Mouse (Mus musculus) liver, postnatal 0 days (tissue): ENCODE results near the gene Fbxl8. TPM values are rescaled to one million over a fixed set of nuclear protein-coding genes. Genes with fewer than 3 reads are reported as not detected.

Source experiments
- ATAC-seq: fragments of 200-750 bp; cut with Nextera tagmentation; 2 replicates; pipeline ENCODE4 v1.8.0; 2017; ENCODE audit warnings: mild to moderate bottlenecking, moderate library complexity
- DNase-seq: peaks from one replicate; pipeline ENCODE4 v3.0.0-alpha.2; 2016
- H3K27ac ChIP-seq: fragments of 300-500 bp; sonication (generic); 2 replicates; pipeline ENCODE4 v1.5.1; 2014; ENCODE audit warnings: antibody characterized with exemption, moderate library complexity, mild to moderate bottlenecking, low read depth
- H3K27me3 ChIP-seq: fragments of 300-500 bp; sonication (generic); 2 replicates; pipeline ENCODE4 v1.6.1; 2014; ENCODE audit warnings: low read length, control low read depth, mixed read lengths; ENCODE audit not compliant: insufficient read depth
- H3K36me3 ChIP-seq: fragments of 300-500 bp; sonication (generic); replicated peaks from 2 replicates; pipeline ENCODE4 v1.6.1; 2014; ENCODE audit warnings: mild to moderate bottlenecking, control low read depth, low read length, moderate library complexity, mixed read lengths; ENCODE audit not compliant: insufficient read depth
- H3K4me1 ChIP-seq: fragments of 300-500 bp; sonication (generic); 2 replicates; pipeline ENCODE4 v1.6.1; 2014; ENCODE audit warnings: antibody characterized with exemption, mild to moderate bottlenecking, control low read depth; ENCODE audit not compliant: insufficient read depth
- H3K4me2 ChIP-seq: fragments of 300-500 bp; sonication (generic); 2 replicates; pipeline ENCODE4 v1.6.1; 2014; ENCODE audit warnings: low read depth, mild to moderate bottlenecking, low read length, moderate library complexity, mixed read lengths
- H3K4me3 ChIP-seq: fragments of 300-500 bp; sonication (generic); 2 replicates; pipeline ENCODE4 v1.5.1; 2014; ENCODE audit warnings: low read depth, low read length
- H3K9ac ChIP-seq: fragments of 300-500 bp; sonication (generic); replicated peaks from 2 replicates; pipeline ENCODE4 v1.6.1; 2014; ENCODE audit warnings: mild to moderate bottlenecking, moderate library complexity
- H3K9me3 ChIP-seq: fragments of 300-500 bp; sonication (generic); 2 replicates; pipeline ENCODE4 v1.6.1; 2016; ENCODE audit warnings: mild to moderate bottlenecking, control low read depth, low read length, mixed read lengths
- CTCF ChIP-seq: sonication (generic); IDR thresholded peaks from 2 replicates; pipeline ENCODE4 v1.5.1; 2016; ENCODE audit warnings: antibody characterized with exemption, low read depth
- EP300 ChIP-seq: IDR thresholded peaks from 2 replicates; pipeline ENCODE4 v1.6.1; 2016; ENCODE audit warnings: antibody characterized with exemption, low read depth, mild to moderate bottlenecking
- WGBS: fragments of 180-500 bp; shearing (Covaris S2); extraction: QIAGEN DNeasy Blood & Tissue Kit; methylation state at CpG from one replicate; pipeline ENCODE4 v1.1.7; 2014; ENCODE audit not compliant: insufficient replicate concordance; 5-methylcytosine and 5-hydroxymethylcytosine counted together
- polyA plus RNA-seq: library from polyadenylated mRNA; unstranded; fragments of >200 nt; fragmentation: Nextera tagmentation; extraction: Ambion mirVana; gene quantifications from 2 replicates; pipeline ENCODE4 v1.2.1, GENCODE M21; 2015

Fbxl8 gene
- polyA plus RNA-seq, 1 experiment from 2014 or later = 1.2 TPM

- Histone ChIP-seq H3K27me3 (peaks cover 11% of the 10 kb centered on the region), H3K27ac (no peak overlapping the region), H3K4me3 (no peak overlapping the region), H3K4me1 (peaks cover 39% of the 10 kb centered on the region), H3K4me2 (no peak overlapping the region), H3K36me3 (no peaks in the 10 kb centered on the region; the same call in 1 of the 2 replicates), H3K9ac (no peak overlapping the region), H3K9me3 (no peaks in the 10 kb centered on the region)
- ATAC-seq (no peak), DNase-seq (no peak)
- TF ChIP-seq EP300 (no peak), CTCF (no peak)
- WGBS = 67% methylated on average over 19 of the region's 19 CpGs
Measured at GRCm38 (mm10) chr8:105293405-105293804, 29.0 kb downstream of the Fbxl8 start.

- Histone ChIP-seq H3K4me1 (peaks cover 41% of the 10 kb centered on the region), H3K9ac (no peak overlapping the region), H3K36me3 (peaks cover 9% of the 10 kb centered on the region), H3K9me3 (no peaks in the 10 kb centered on the region), H3K27ac (no peak overlapping the region), H3K27me3 (peaks cover 10% of the 10 kb centered on the region), H3K4me2 (peak overlapping the region; percentile 34), H3K4me3 (no peak overlapping the region)
- TF ChIP-seq CTCF = no peak
- TF ChIP-seq EP300 = no peak
- no peak for ATAC-seq
- DNase-seq = no peak
- WGBS = 72% methylated on average over 9 of the region's 9 CpGs
Measured at GRCm38 (mm10) chr8:105294776-105295175, 30.3 kb downstream of the Fbxl8 start.

GRCm38 (mm10) chr8:105295256-105295655, 30.8 kb downstream of the Fbxl8 start:
- DNase-seq = no peak
- Histone ChIP-seq H3K27ac (peak overlapping the region; percentile 37; the same call in 1 of the 2 replicates), H3K4me3 (peak overlapping the region; percentile 16; the same call in 1 of the 2 replicates), H3K36me3 (peaks cover 14% of the 10 kb centered on the region), H3K4me1 (peaks cover 37% of the 10 kb centered on the region), H3K9ac (no peak overlapping the region; the same call in 1 of the 2 replicates), H3K9me3 (no peaks in the 10 kb centered on the region), H3K27me3 (peaks cover 5% of the 10 kb centered on the region), H3K4me2 (peak overlapping the region; percentile 34)
- ATAC-seq = no peak
- 65% methylated on average over 11 of the region's 11 CpGs for WGBS
- TF ChIP-seq CTCF = no peak
- TF ChIP-seq EP300 = no peak

- ATAC-seq = no peak
- peak within 1 kb of the TSS; percentile 84 for H3K27ac ChIP-seq
- H3K36me3 ChIP-seq = peaks cover 22% of the 10 kb centered on the region
- H3K9ac ChIP-seq = no peak within 1 kb of the TSS; the same call in 1 of the 2 replicates
- TF ChIP-seq CTCF (no peak), EP300 (no peak)
- no peaks in the 10 kb centered on the region for H3K27me3 ChIP-seq
- peak within 1 kb of the TSS; percentile 94 for H3K4me3 ChIP-seq
- no peak for DNase-seq
- H3K9me3 ChIP-seq = no peaks in the 10 kb centered on the region
- WGBS = 36% methylated on average over 11 of the region's 11 CpGs
- peak within 1 kb of the TSS; percentile 90 for H3K4me2 ChIP-seq
- H3K4me1 ChIP-seq = peaks cover 32% of the 10 kb centered on the region
Measured at GRCm38 (mm10) chr8:105295895-105296573, 31.6 kb downstream of the Fbxl8 start, which contains the start of gene Exoc3l. Exoc3l (minus strand) TSS chr8:105296101.

- peak within 1 kb of the TSS; percentile 84 for H3K27ac ChIP-seq
Measured at GRCm38 (mm10) chr8:105297511-105298192, 33.2 kb downstream of the Fbxl8 start, which contains the start of gene E2f4. E2f4 (plus strand) TSS chr8:105297663.

More at GRCm38 (mm10) chr8:105297511-105298192, 33.2 kb downstream of the Fbxl8 start, which contains the start of gene E2f4:
- ATAC-seq (peak; percentile 81), DNase-seq (peak; percentile 95)
- Histone ChIP-seq H3K9ac (peak within 1 kb of the TSS; percentile 97), H3K36me3 (peaks cover 37% of the 10 kb centered on the region), H3K9me3 (no peaks in the 10 kb centered on the region), H3K4me3 (peak within 1 kb of the TSS; percentile 94), H3K27me3 (no peaks in the 10 kb centered on the region), H3K4me1 (peaks cover 40% of the 10 kb centered on the region), H3K4me2 (peak within 1 kb of the TSS; percentile 90)
- WGBS = under 1% methylated on average over 58 of the region's 58 CpGs
- TF ChIP-seq EP300 = no peak
- TF ChIP-seq CTCF = 0 out of 2 replicates have a peak, but pooled peaks have one; percentile 1
